Mouse (Mus musculus) thymus, adult 2 months (tissue): Measurements from ENCODE around the gene Apmap. TPM values are rescaled to one million over a fixed set of nuclear protein-coding genes. Genes with fewer than 3 reads are reported as not detected.
A peak's percentile ranks its signal among the peaks of the same experiment; 100 is the strongest.

Source experiments
- DNase-seq: peaks from one replicate; pipeline ENCODE4 v3.0.0; 2021
- H3K27ac ChIP-seq: fragments of 200-500 bp; 2 replicates; pipeline ENCODE4 v1.5.1; 2012; ENCODE audit warnings: low read length, control low read depth; ENCODE audit not compliant: control insufficient read depth, insufficient read depth
- H3K27me3 ChIP-seq: fragments of 200-500 bp; 2 replicates; pipeline ENCODE4 v1.6.1; 2012; ENCODE audit warnings: mild to moderate bottlenecking, low read length, moderate library complexity, mixed read lengths; ENCODE audit not compliant: control insufficient read depth, insufficient read depth
- H3K36me3 ChIP-seq: fragments of 200-500 bp; 2 replicates; pipeline ENCODE4 v1.6.1; 2012; ENCODE audit warnings: mild to moderate bottlenecking, low read length, moderate library complexity; ENCODE audit not compliant: control insufficient read depth, insufficient read depth
- H3K4me1 ChIP-seq: fragments of 200-500 bp; replicated peaks from 2 replicates; pipeline ENCODE4 v1.6.1; 2012; ENCODE audit warnings: low read length; ENCODE audit not compliant: control insufficient read depth, insufficient read depth
- H3K4me3 ChIP-seq: fragments of 200-500 bp; 2 replicates; pipeline ENCODE4 v1.5.1; 2012; ENCODE audit warnings: mild to moderate bottlenecking, low read length, control low read depth, moderate library complexity; ENCODE audit not compliant: control insufficient read depth, insufficient read depth
- CTCF ChIP-seq: fragments of 200-500 bp; IDR thresholded peaks from 2 replicates; pipeline ENCODE4 v1.5.1; 2012; ENCODE audit warnings: mild to moderate bottlenecking, control low read depth, low read length, moderate library complexity, borderline replicate concordance; ENCODE audit not compliant: control insufficient read depth, poor library complexity, insufficient read depth; ENCODE audit errors: extremely low read depth
- POLR2A ChIP-seq: fragments of 200-500 bp; IDR thresholded peaks from 2 replicates; pipeline ENCODE4 v1.6.1; 2012; ENCODE audit warnings: mild to moderate bottlenecking, low read length, control low read depth, moderate library complexity; ENCODE audit not compliant: control insufficient read depth, poor library complexity, insufficient read depth; ENCODE audit errors: extremely low read depth
- WGBS: fragments of 180-500 bp; shearing (Covaris S2); methylation state at CpG from one replicate; pipeline ENCODE4 v1.1.7; 2018; 5-methylcytosine and 5-hydroxymethylcytosine counted together
- polyA plus RNA-seq: library from polyadenylated mRNA; depleted of rRNA; stranded (reverse); fragments of >200 nt; gene quantifications from 2 replicates; pipeline ENCODE4 v1.2.3, GENCODE M21; 2012

The Apmap gene
- polyA plus RNA-seq, 1 experiment = 53.0 TPM

- Histone ChIP-seq H3K36me3 (peaks cover 59% of the 10 kb centered on the region), H3K4me1 (no peaks in the 10 kb centered on the region), H3K27ac (no peak overlapping the region), H3K27me3 (no peaks in the 10 kb centered on the region), H3K4me3 (no peak overlapping the region)
- no peak for DNase-seq
- 94% methylated on average over 3 of the region's 3 CpGs for WGBS
- TF ChIP-seq POLR2A (no peak), CTCF (no peak)
Observed at GRCm38 (mm10) chr2:150621698-150622097, 13.3 kb upstream of the Apmap start.

- whole genome bisulfite sequencing = 88% methylated on average over 3 of the region's 3 CpGs
- Histone ChIP-seq H3K4me3 (no peak overlapping the region), H3K27me3 (no peaks in the 10 kb centered on the region), H3K36me3 (no peaks in the 10 kb centered on the region), H3K4me1 (peaks cover 4% of the 10 kb centered on the region), H3K27ac (no peak overlapping the region)
- no peak for DNase-seq
- TF ChIP-seq POLR2A (no peak), CTCF (no peak)
Observed at GRCm38 (mm10) chr2:150610097-150610496, 1.7 kb upstream of the Apmap start.

GRCm38 (mm10) chr2:150608872-150609560 is 649 bp upstream of the Apmap start:
- Histone ChIP-seq H3K4me3 (peak overlapping the region; percentile 78; the same call in 1 of the 2 replicates), H3K27me3 (no peaks in the 10 kb centered on the region), H3K4me1 (peaks cover 4% of the 10 kb centered on the region), H3K27ac (no peak overlapping the region), H3K36me3 (no peaks in the 10 kb centered on the region)
- WGBS = 2% methylated on average over 10 of the region's 10 CpGs
- TF ChIP-seq POLR2A (no peak), CTCF (no peak)
- peak; percentile 63 for DNase-seq

- Histone ChIP-seq H3K27ac (no peak overlapping the region), H3K27me3 (no peaks in the 10 kb centered on the region), H3K4me1 (peaks cover 4% of the 10 kb centered on the region), H3K36me3 (no peaks in the 10 kb centered on the region), H3K4me3 (no peak overlapping the region)
- WGBS = 77% methylated on average over 1 of the region's 1 CpGs
- DNase-seq = no peak
- TF ChIP-seq POLR2A = no peak
- TF ChIP-seq CTCF = no peak
Observed at GRCm38 (mm10) chr2:150607086-150607485, 1.3 kb downstream of the Apmap start.

- Histone ChIP-seq H3K36me3 (no peaks in the 10 kb centered on the region), H3K27me3 (no peaks in the 10 kb centered on the region), H3K27ac (no peak overlapping the region), H3K4me1 (peaks cover 4% of the 10 kb centered on the region), H3K4me3 (no peak overlapping the region)
- no peak for TF ChIP-seq POLR2A
- no peak for TF ChIP-seq CTCF
- 90% methylated on average over 2 of the region's 2 CpGs for WGBS
- DNase-seq = no peak
Observed at GRCm38 (mm10) chr2:150604802-150605201, 3.6 kb downstream of the Apmap start.

GRCm38 (mm10) chr2:150602166-150602565 is 6.2 kb downstream of the Apmap start:
- H3K36me3 ChIP-seq = no peaks in the 10 kb centered on the region
- no peak overlapping the region for H3K4me3 ChIP-seq
- WGBS = 95% methylated on average over 2 of the region's 2 CpGs
- H3K27ac ChIP-seq = no peak overlapping the region
- no peaks in the 10 kb centered on the region for H3K27me3 ChIP-seq
- no peak for DNase-seq
- TF ChIP-seq POLR2A = no peak
- TF ChIP-seq CTCF = no peak
- H3K4me1 ChIP-seq = no peaks in the 10 kb centered on the region

GRCm38 (mm10) chr2:150600263-150600662 is 8.1 kb downstream of the Apmap start:
- H3K4me1 ChIP-seq = no peaks in the 10 kb centered on the region
- 97% methylated on average over 2 of the region's 2 CpGs for WGBS
- no peak for TF ChIP-seq CTCF
- no peak for TF ChIP-seq POLR2A
- H3K36me3 ChIP-seq = no peaks in the 10 kb centered on the region
- DNase-seq = no peak
- no peaks in the 10 kb centered on the region for H3K27me3 ChIP-seq
- H3K4me3 ChIP-seq = no peak overlapping the region
- H3K27ac ChIP-seq = no peak overlapping the region
